In the genomic region with DNA sequence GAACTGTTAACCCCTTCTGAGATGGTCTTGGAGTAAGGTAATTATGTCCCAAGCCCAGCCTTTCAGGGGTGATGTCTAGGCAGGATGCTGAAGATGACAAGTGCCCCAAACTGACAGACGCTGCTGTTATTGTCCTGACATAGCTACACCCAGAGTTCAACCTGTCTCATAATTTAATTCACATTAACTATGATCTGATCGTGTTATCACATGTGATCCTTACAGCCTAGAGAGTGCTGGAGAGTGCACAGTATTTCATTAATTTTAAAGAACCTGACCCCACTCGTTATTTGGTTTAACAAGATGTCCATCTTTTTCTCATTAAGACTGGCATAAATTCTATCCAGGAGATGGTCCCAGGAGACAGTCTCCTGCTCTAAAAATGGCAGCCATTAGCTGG, we compare ENCODE assay signal across 18 mouse cellular contexts.
"Had no signal": no experiment of that assay in that cellular context is flagged by ENCODE, and none has a peak within 500 bp of the region (broad histone marks: within the 10 kb centered on the region; RNA-seq: fewer than 3 reads in every experiment).

No protein-coding gene starts in this region.

- H3K4me1 ChIP-seq: liver, embryonic 15.5 days; lung, embryonic 15.5 days; megakaryocyte, embryonic 14.5 days; stomach, embryonic 15.5 days had no signal

- H3K4me3 ChIP-seq: liver, embryonic 13.5 days; liver, embryonic 15.5 days; lung, embryonic 15.5 days; megakaryocyte, embryonic 14.5 days; neural tube, embryonic 12.5 days; stomach, embryonic 15.5 days had no signal

- H3K9ac ChIP-seq: liver, embryonic 13.5 days; liver, embryonic 15.5 days; liver, postnatal 0 days; lung, embryonic 15.5 days; neural tube, embryonic 12.5 days; stomach, embryonic 15.5 days had no signal

- H3K36me3 ChIP-seq: liver, embryonic 13.5 days; liver, embryonic 15.5 days; lung, embryonic 15.5 days; neural tube, embryonic 12.5 days; stomach, embryonic 15.5 days had no signal

- ATAC-seq: liver, postnatal 0 days; lung, postnatal 0 days had no signal

- H3K27me3 ChIP-seq: liver, embryonic 13.5 days; liver, embryonic 15.5 days; lung, embryonic 15.5 days; megakaryocyte, embryonic 14.5 days; neural tube, embryonic 12.5 days; stomach, embryonic 15.5 days had no signal

- DNase-seq: liver, embryonic 13.5 days; liver, postnatal 0 days; lung, adult 2 months; lung, postnatal 14 days; lung, postnatal 36 days; right cerebral cortex, postnatal 14 days; thymus, adult 2 months; thymus, postnatal 25 days; thymus, postnatal 4 days had no signal

- H3K27ac ChIP-seq: liver, embryonic 13.5 days; liver, embryonic 15.5 days; lung, embryonic 15.5 days; macrophage; neural tube, embryonic 12.5 days; stomach, embryonic 15.5 days; stomach, postnatal 0 days had no signal

- H3K4me2 ChIP-seq: liver, embryonic 11.5 days; liver, embryonic 13.5 days; liver, embryonic 15.5 days; lung, embryonic 15.5 days; neural tube, embryonic 12.5 days; stomach, embryonic 15.5 days had no signal

- H3K9me3 ChIP-seq: liver, embryonic 13.5 days; liver, embryonic 15.5 days; lung, embryonic 15.5 days; neural tube, embryonic 12.5 days; stomach, embryonic 15.5 days had no signal
